Mouse (Mus musculus) subcutaneous adipose tissue, adult 2 months (tissue): ENCODE data around the gene Idh3a. TPM values are rescaled to one million over a fixed set of nuclear protein-coding genes. Genes with fewer than 3 reads are reported as not detected.

Experiments
- polyA plus RNA-seq: library from polyadenylated mRNA; depleted of rRNA; stranded (reverse); fragments of >200 nt; gene quantifications from 2 replicates; pipeline ENCODE4 v1.2.3, GENCODE M21; 2012; ENCODE audit warnings: low replicate concordance; rRNA removed

Gene Idh3a
- polyA plus RNA-seq, result 95.3 and 205 TPM in 2 replicates

DNA sequence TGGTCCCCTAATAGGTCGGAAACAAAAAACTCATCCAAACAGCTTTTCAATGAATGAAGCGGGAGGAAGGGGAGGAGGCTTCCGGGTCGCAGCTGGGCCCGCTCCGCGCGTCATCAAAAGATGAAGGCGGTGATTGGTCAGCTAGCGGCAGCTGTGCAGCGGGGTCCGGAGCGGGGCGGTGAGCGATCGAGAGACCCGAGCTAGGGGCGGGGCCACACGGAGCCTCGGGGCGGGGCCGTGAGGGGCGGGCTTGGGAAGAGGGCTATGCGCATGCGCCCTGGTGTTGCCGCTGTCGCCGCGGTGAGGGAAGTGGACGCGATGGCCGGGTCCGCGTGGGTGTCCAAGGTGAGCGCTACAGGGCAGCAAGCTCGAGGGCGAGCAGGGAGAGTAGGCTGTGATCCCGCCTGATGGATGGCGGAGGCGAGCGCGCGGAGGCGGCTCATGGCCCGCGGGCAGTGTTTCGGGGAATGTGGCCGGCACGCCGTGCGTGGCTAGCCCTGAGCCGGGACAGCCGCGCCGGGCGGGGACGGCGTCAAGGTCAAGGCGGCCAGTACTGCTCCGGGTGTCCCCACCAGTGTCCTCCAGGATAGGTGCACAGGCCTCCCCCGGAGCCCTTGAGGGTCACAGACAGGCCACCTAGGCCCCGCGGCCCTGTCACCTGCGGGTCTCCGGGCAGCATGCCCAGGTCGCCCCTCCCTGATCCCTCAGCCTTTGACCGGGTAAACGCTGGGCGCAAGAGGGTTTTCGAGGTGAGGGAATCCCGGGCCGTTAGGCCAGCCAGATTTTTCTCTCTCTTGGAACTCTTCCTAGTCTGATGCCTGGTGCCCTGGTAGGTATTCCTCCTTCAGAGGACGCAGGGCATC is at the start of gene Idh3a:
Gene Idh3a, plus strand, starts transcription at position 136 of the 863 bp plus-strand sequence.

DNA sequence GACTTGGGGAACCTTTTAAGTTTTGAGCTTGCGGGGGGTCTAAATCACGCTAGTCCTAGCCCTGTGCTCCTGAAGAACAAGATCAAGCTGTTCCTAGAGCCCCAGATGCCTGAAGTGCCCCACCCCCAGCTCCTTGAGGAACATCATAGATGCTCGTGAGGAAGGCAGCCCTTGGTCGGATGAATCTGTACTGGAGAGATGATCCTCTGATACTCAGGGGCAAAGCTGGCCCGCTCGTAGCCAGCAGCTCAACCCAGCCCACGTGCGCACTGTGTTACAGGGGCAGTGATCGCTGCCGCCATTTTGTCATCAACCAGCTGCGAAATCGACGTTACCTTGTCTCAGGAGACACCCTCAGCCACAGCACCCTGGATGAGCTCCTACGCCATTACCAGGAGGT is 47.5 kb upstream of the Idh3a start, which contains the start of gene Sh2d7:
Gene Sh2d7, plus strand, starts transcription at position 301 of the 400 bp plus-strand sequence.

DNA sequence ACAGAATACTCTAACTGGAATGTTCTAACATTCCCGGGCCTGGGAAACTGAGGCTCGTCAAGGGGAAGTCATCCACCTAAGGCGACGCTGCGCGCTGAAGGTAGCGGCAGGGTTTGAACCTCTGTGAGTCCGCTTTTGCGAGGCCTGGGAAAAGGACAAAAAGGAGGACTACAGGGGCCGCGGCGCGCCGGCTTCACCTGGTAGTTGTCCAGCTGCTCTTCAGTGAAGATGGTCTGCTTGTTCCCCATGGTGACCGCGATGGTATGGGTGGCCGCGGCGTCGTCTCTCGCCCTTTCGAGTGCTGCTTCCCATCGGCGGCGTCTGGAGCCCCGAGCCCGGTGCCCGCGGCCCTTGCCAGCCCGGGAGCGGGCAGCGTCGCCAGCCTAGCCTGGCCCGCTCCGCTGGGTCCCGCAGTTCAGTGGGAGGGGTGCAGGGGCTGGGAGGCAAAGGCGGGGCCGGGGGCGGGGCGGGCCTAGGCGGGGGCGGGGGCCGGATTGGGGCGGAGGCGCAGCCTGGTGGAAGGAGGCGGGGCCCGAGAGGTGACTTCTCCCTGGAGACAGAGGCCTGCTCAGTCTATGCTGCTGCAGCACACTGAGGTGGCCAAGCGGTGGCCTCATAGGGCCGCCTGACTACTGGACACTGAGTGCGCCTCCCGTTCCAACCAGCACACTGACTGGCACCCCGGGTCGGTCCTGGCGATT is 26.2 kb upstream of the Idh3a start, which contains the start of gene Cib2:
Gene Cib2, minus strand, starts transcription at position 448 of the 701 bp plus-strand sequence.

Other genes starting within 250 kb of the Idh3a start
- 7.4 and 8.8 TPM in 2 replicates for gene Dmxl2, start 84.7 kb upstream of the Idh3a start, polyA plus RNA-seq
- gene Sh2d7, start 47.4 kb upstream of the Idh3a start, polyA plus RNA-seq, result not detected in 2 replicates
- gene Cib2, start 26.1 kb upstream of the Idh3a start, polyA plus RNA-seq, result 40.1 and 141 TPM in 2 replicates
- gene Acsbg1, start 75.5 kb downstream of the Idh3a start, polyA plus RNA-seq, result 0.62 and 0.77 TPM in 2 replicates
- 11.0 and 14.3 TPM in 2 replicates for gene Dnaja4, start 112.5 kb downstream of the Idh3a start, polyA plus RNA-seq
- gene Wdr61, start 148.2 kb downstream of the Idh3a start, polyA plus RNA-seq, result 37.8 and 40.8 TPM in 2 replicates
- 24.4 TPM in 1 of 2 replicates, not detected in the other for gene Crabp1, start 178.4 kb downstream of the Idh3a start, polyA plus RNA-seq